Mouse (Mus musculus) cerebellum, postnatal 4 days (tissue): Measurements from ENCODE around the gene Riiad1.

ENCODE experiments used
- DNase-seq, 2 experiments: peaks; one replicate each; pipeline ENCODE4 v3.0.0; 2022; ENCODE audit warnings: low spot score in 2 of 2, mixed read lengths in 1 of 2

The Riiad1 gene

GRCm38 (mm10) chr3:94480291-94480884 lies at the start of gene Riiad1:
TSS of gene Riiad1 (minus strand) at chr3:94480341.
- DNase-seq, result no peak

DNA sequence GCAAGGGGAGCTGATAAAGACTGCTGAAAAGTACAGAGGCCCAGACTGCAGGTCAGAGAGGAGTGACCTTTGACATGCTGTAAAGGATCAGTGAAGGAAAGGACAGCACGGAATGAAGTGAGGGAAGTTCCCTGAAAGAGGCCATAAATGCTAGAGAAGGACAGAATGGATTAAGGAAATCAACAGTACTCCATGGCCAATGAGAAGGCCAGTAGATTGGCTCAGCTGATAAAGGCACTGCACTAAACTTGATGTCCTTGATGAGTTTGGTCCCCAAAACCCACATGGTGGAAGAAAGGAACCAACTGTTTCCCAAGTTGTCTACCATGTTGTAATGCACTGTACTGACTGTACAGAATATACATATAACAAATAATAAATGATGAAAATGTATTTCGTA lies 46.6 kb upstream of the Riiad1 start:
- DNase-seq, result no peak

- no peak for DNase-seq
These were observed 26.5 kb upstream of the Riiad1 start for GRCm38 (mm10) chr3:94506664-94507063.

DNA sequence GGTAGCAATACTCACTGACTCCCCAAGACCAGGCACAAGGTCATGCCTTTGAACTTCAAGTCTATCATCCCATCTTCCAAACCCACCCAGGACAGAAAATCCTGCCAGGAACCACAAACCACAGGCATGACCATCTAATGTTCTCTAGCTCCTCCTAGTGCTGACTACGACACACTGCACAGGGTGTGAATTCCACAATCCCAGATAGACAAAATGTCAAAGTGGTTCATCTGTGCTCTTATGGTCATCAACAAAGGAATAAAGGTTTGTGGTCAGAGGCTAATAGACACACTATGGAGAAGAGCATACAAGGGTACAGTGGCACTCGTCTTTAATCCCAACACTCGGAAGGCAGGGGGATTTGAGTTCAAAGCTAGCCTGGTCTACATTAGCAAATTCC lies 22.1 kb upstream of the Riiad1 start:
- no peak for DNase-seq

GRCm38 (mm10) chr3:94497162-94497561 lies 17.0 kb upstream of the Riiad1 start:
- DNase-seq, result no peak

- no peak for DNase-seq
These were observed 7.4 kb upstream of the Riiad1 start for GRCm38 (mm10) chr3:94487581-94487980.

DNA sequence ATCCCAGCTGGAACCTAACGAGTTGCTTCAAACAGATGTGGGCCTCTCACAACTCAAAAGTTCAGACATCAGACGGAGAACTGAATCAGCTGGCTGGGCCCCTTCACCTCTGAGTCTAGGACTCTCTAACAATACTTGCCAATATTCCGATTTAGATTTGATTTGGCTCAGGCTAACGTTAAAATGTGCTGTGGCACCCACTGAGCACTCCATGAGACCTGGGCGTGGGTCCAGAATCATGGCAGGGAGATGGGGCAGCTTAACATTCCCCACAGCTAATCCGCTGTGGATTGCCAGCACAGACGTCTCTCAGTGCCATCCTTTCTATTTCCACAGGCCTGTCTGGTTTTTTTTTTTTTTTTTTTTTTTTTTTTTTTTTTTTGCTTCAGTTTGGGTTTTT lies 5.8 kb upstream of the Riiad1 start:
- no peak for DNase-seq

DNA sequence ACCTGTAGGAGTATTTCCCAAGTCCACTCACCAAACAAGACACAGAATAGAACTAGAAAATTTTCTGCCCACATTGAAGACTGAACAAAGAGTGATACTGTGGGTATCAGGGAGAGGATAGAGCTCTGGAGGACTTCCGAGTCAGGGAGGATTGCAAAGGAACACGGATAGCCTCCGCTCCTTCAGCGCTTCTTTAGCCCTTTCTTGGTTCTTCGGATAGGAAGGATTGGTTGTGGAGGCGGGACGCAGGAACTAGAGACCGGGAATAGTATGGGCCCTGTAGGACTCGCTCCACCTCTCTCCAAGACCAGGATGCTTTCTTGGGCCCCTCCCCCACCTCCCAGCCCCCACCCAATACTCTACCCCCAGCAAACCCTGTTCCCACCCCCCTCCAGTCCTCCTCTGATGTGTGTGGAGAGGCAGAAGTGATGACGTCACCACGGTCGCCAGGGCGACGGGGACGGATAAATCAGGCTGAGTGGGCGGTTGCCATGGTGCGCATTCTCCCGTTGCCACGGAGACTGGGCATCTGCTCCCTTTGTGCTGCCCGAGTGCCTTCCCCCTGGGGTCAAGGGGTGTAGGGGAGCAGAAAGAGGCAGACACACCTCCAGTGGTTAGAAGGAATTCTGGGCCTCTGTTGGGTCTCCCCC lies 3.8 kb upstream of the Riiad1 start:
- peak; percentile 74 to 91 for DNase-seq

DNA sequence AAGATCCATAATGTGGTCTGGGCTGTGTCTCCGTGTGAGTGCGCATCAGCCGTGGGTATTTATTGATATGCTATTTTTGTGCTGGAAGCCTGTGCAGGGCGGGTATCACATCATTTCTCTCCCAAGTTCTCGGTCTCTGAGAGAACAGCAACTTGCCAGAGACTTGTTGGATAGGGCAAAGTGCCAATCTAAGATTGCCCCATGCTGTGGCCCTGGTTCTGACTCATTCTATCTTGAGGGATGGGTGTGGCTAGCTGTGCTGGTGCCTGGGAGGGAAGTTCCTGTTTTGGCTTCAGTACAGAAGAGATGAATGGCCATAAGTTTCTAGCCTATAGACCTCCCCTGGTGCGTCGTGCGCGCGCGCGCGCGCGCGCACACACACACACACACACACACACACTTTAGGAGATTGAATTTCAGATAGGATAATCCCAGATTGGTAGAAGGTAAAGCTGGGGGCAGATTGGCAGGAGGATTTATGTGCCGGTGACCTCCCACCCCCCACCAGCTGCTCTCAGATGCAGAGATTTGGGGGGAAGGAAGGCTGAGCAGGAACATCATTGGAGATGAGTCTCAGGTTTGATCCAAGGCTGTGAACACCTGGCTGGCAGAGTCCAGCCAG lies 2.7 kb upstream of the Riiad1 start:
- DNase-seq, result no peak

DNA sequence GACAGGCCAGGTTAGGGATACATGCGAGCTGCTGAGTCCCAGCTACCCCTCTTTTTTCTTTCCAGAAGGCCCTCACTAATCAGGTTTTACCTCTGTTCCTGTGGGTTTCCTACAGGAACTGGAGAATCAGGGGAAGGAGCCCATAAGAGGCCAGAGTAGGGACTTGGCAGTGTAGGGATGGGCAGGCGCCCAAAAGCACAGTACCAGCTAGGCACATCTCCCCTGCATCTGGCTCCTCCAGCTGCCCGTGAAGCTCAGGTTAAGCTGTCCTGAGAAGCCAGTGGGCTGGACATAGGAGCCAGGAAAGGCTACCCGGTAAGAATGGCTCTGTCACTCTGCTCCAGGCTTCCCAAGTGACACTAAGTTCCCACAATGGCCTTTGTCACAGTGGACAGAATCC lies 1.3 kb upstream of the Riiad1 start:
- no peak for DNase-seq

GRCm38 (mm10) chr3:94479564-94479963 lies 577 bp downstream of the Riiad1 start:
- DNase-seq, result no peak

DNA sequence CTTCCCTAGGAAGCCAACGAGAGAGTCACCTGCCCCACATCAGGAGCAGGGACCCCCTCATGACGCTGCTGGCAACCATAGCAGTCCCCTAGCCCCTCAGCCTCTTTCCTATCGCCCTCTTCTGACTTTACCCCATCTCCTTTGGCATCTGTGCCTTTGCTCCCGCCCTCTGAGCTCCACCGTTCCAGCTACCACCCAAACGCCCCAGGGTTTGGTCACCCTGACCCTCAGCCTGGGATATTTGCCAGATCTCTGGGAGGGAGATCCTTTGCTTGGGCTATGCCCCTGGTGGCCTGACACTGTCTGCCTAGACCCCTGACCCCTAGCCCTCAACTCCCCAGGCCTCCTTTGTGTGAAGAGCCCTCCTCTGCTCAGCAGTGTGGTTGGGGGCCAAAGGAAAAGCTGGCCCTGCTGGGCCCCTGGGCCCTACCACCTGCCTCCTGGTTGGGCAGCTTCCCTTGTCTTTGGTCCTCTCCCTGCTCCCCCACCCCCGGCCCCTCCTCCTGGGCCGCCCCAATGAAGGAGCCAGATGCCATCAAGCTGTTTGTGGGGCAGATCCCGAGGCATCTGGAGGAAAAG lies 1.5 kb downstream of the Riiad1 start:
- no peak for DNase-seq

- DNase-seq, result peak in 1 of 2 experiments; percentile 53
These were observed 2.1 kb downstream of the Riiad1 start, which contains the start of gene Celf3 for GRCm38 (mm10) chr3:94477981-94478422. TSS of gene Celf3 (plus strand) at chr3:94478295.

DNA sequence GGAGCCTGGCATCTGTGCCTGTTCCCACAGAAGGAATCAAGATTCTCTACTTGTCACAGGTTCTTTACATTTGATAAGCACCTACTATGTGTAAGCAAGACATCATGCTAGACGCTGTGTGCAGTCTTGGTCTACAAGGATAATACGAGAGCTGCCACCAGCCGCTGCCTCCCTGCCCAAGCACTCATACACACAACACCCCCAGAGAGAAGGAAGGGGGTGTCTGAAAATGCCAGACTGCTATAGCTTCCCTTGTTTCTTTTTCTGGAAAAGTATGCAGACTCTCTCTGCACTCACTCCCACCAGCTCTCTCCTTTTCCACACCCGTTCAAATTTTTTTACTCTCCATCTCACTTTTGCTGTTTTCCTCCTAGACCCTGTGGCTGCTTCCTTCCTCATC lies 2.7 kb downstream of the Riiad1 start:
- no peak for DNase-seq

DNA sequence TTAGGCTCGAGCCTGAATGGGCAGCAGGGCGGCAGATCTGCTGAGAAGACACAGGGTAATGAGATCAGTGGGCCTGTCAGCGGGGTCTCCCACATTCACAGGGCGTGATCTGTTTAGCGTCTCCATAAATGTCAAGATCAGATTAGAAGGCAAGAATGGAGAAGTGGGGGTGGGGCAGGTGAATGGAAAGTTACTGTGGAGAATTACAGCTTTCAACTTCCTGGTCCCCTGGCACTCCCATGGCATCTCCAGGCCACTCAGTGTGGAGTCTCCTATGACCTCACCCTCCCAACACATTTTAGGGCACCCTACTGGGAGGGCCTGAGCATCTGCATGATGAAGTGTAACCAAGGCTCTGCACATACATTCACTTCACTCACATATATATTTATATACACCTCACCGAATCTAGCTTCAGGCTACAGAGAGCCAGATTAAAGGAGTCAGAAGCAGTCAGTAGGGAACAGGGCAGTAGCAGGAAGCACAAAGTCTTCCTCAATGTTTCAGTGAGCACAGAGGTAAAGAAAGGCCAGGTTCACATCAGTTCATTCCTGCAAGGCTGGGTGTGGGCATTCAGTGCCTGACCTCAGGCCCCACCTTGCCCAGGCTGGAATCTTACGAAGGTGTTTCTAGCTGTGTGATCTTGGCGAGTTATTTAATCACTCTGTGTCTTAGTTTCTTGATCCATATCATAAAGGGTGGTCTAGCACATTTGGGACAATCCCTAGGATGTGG lies 3.7 kb downstream of the Riiad1 start:
- no peak for DNase-seq

- no peak for DNase-seq
These were observed 6.4 kb downstream of the Riiad1 start for GRCm38 (mm10) chr3:94473567-94474232.

GRCm38 (mm10) chr3:94473115-94473505 lies 7.0 kb downstream of the Riiad1 start:
- DNase-seq, result no peak

- no peak for DNase-seq
These were observed 7.6 kb downstream of the Riiad1 start for GRCm38 (mm10) chr3:94472447-94473114.

GRCm38 (mm10) chr3:94468931-94469330 lies 11.2 kb downstream of the Riiad1 start:
- no peak for DNase-seq

- no peak for DNase-seq
These were observed 14.3 kb downstream of the Riiad1 start for GRCm38 (mm10) chr3:94465632-94466430.
